Mouse (Mus musculus): Measurements from ENCODE around the gene Ptbp2.

Ptbp2 gene

GRCm38 (mm10) chr3:119784366-119784765 lies at the start of gene Ptbp2:
Ptbp2 (minus strand) TSS chr3:119784466.
- no peak for DNase-seq (ENCODE audit: low read depth, low spot score)

GRCm38 (mm10) chr3:119814678-119815077 lies 30.4 kb upstream of the Ptbp2 start:
- DNase-seq (ENCODE audit: low read depth, low spot score), result no peak

GRCm38 (mm10) chr3:119806123-119806522 lies 21.9 kb upstream of the Ptbp2 start:
- no peak for DNase-seq (ENCODE audit: low read depth, low spot score)

GRCm38 (mm10) chr3:119794677-119795365 lies 10.6 kb upstream of the Ptbp2 start:
- no peak for DNase-seq (ENCODE audit: low read depth, low spot score)

GRCm38 (mm10) chr3:119782946-119783701 lies 1.1 kb downstream of the Ptbp2 start:
- peak; percentile 42 for DNase-seq (ENCODE audit: low read depth, low spot score)

GRCm38 (mm10) chr3:119782022-119782945 lies 2.0 kb downstream of the Ptbp2 start:
- DNase-seq (ENCODE audit: low read depth, low spot score), result peak; percentile 4

- no peak for DNase-seq (ENCODE audit: low read depth, low spot score)
Measured at GRCm38 (mm10) chr3:119780876-119781275, 3.4 kb downstream of the Ptbp2 start.

GRCm38 (mm10) chr3:119779261-119779660 lies 5.0 kb downstream of the Ptbp2 start:
- no peak for DNase-seq (ENCODE audit: low read depth, low spot score)

- DNase-seq (ENCODE audit: low read depth, low spot score), result no peak
Measured at GRCm38 (mm10) chr3:119778431-119778830, 5.8 kb downstream of the Ptbp2 start.

- DNase-seq (ENCODE audit: low read depth, low spot score), result no peak
Measured at GRCm38 (mm10) chr3:119776129-119776528, 8.1 kb downstream of the Ptbp2 start.

GRCm38 (mm10) chr3:119772789-119773188 lies 11.5 kb downstream of the Ptbp2 start:
- no peak for DNase-seq (ENCODE audit: low read depth, low spot score)

GRCm38 (mm10) chr3:119763772-119764171 lies 20.5 kb downstream of the Ptbp2 start:
- no peak for DNase-seq (ENCODE audit: low read depth, low spot score)

GRCm38 (mm10) chr3:119761732-119762131 lies 22.5 kb downstream of the Ptbp2 start:
- DNase-seq (ENCODE audit: low read depth, low spot score), result no peak

GRCm38 (mm10) chr3:119753791-119754190 lies 30.5 kb downstream of the Ptbp2 start:
- DNase-seq (ENCODE audit: low read depth, low spot score), result no peak

- DNase-seq (ENCODE audit: low read depth, low spot score), result no peak
Measured at GRCm38 (mm10) chr3:119749551-119750249, 34.6 kb downstream of the Ptbp2 start.

- no peak for DNase-seq (ENCODE audit: low read depth, low spot score)
Measured at GRCm38 (mm10) chr3:119749140-119749539, 35.1 kb downstream of the Ptbp2 start.

GRCm38 (mm10) chr3:119746656-119747055 lies 37.6 kb downstream of the Ptbp2 start:
- DNase-seq (ENCODE audit: low read depth, low spot score), result no peak

- no peak for DNase-seq (ENCODE audit: low read depth, low spot score)
Measured at GRCm38 (mm10) chr3:119745801-119746200, 38.5 kb downstream of the Ptbp2 start.

GRCm38 (mm10) chr3:119729863-119730262 lies 54.4 kb downstream of the Ptbp2 start:
- DNase-seq (ENCODE audit: low read depth, low spot score), result no peak

GRCm38 (mm10) chr3:119712066-119712465 lies 72.2 kb downstream of the Ptbp2 start:
- no peak for DNase-seq (ENCODE audit: low read depth, low spot score)

GRCm38 (mm10) chr3:119711503-119711902 lies 72.8 kb downstream of the Ptbp2 start:
- DNase-seq (ENCODE audit: low read depth, low spot score), result no peak

Data from c-Kit-negative CD71-positive TER-119-positive erythroid progenitor cells, embryonic 14.5 days (primary cell).